10 mouse cellular contexts compared by ENCODE assay signal in the genomic region with DNA sequence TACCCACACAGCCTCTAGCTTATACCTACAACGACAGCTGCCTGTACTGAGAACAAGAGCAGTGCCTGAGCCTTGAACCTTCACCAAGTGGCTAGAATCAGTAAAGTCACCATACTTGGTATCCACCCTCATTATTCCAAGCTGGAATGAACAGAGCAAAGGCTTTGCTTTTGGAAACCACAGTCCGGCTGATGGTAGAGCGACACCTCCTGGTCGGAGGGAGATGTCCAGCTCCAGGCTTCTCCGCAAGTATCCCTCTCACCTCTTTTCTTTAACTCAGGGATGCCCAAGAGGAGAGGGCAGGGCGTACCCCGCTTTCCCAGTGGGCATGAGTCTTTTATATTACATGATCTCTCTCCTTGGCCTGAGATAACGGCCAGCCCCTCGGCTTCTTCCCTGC. TPM values are rescaled to one million over a fixed set of nuclear protein-coding genes. Genes with fewer than 3 reads are reported as not detected.
A peak's percentile ranks its signal among the peaks of the same experiment; 100 is the strongest.
DNase-seq lines count a peak whose midpoint lies in the region; ATAC-seq and TF ChIP-seq lines count a peak whose summit lies in the region.
"Had no signal": no experiment of that assay in that cellular context is flagged by ENCODE, and none has a peak within 500 bp of the region (broad histone marks: within the 10 kb centered on the region; RNA-seq: fewer than 3 reads in every experiment).

No protein-coding gene starts in this region.

- no peak overlapping the region for H3K4me3 ChIP-seq in lung, embryonic 14.5 days (ENCODE audit: low read depth, low read length)
- no peak overlapping the region for H3K4me3 ChIP-seq in olfactory bulb, adult 2 months (ENCODE audit: insufficient read depth, low read depth, low read length)
- H3K4me3 ChIP-seq in hindbrain, embryonic 14.5 days (replicated peaks; ENCODE audit: low read length), result no peak overlapping the region
- H3K4me3 ChIP-seq: erythroblast, embryonic 14.5 days; limb, embryonic 15.5 days had no signal

- H3K4me1 ChIP-seq in lung, embryonic 14.5 days (ENCODE audit: insufficient read depth), result peaks cover 3% of the 10 kb centered on the region; the same call in 1 of the 2 replicates
- H3K4me1 ChIP-seq in olfactory bulb, adult 2 months (ENCODE audit: control insufficient read depth, insufficient read depth, low read length), result peaks cover 20% of the 10 kb centered on the region
- H3K4me1 ChIP-seq in hindbrain, embryonic 14.5 days (replicated peaks; ENCODE audit: control insufficient read depth, insufficient read depth, low read length), result no peaks in the 10 kb centered on the region; the same call in 1 of the 2 replicates

- H3K4me2 ChIP-seq in lung, embryonic 14.5 days, result no peak overlapping the region
- no peak overlapping the region for H3K4me2 ChIP-seq in hindbrain, embryonic 14.5 days (replicated peaks)
- H3K4me2 ChIP-seq: limb, embryonic 15.5 days had no signal

- peak; percentile 67 for TF ChIP-seq CTCF in lung, embryonic 14.5 days (IDR thresholded peaks at IDR 0.05; ENCODE audit: low read depth)
- TF ChIP-seq CTCF in olfactory bulb, adult 2 months (IDR thresholded peaks at IDR 0.05; ENCODE audit: insufficient read depth, low read depth, low read length), result peak; percentile 30; the same call in 1 of the 2 replicates

- H3K27ac ChIP-seq in lung, embryonic 14.5 days (ENCODE audit: low read depth), result no peak overlapping the region
- no peak overlapping the region for H3K27ac ChIP-seq in olfactory bulb, adult 2 months (ENCODE audit: insufficient read depth, low read depth, low read length)
- H3K27ac ChIP-seq in hindbrain, embryonic 14.5 days, result no peak overlapping the region
- H3K27ac ChIP-seq: limb, embryonic 15.5 days had no signal

- H3K9ac ChIP-seq in lung, embryonic 14.5 days, result no peak overlapping the region
- no peak overlapping the region for H3K9ac ChIP-seq in hindbrain, embryonic 14.5 days
- H3K9ac ChIP-seq: limb, embryonic 15.5 days had no signal

- peak; percentile 61 for DNase-seq in gastrocnemius, postnatal 10 days
- no peak for DNase-seq in gastrocnemius, postnatal 36 days
- peak; percentile 65 for DNase-seq in lung, embryonic 14.5 days
- no peak for DNase-seq in lung, adult 18-20 months
- peak; percentile 29 for DNase-seq in embryo, embryonic 10.5 days (ENCODE audit: low spot score)
- no peak for DNase-seq in natural killer cell, adult 2 months (ENCODE audit: low spot score in 2 of 2)
- DNase-seq in hindbrain, embryonic 14.5 days (ENCODE audit: low spot score), result no peak

- intact Hi-C loops in gastrocnemius, postnatal 36 days (cut with DNase I), result loop anchor here (2.0 to 5.0 kb wide), 3 partner anchors 25 to 131 kb away; no protein-coding TSS in a partner anchor

- H3K27me3 ChIP-seq in lung, embryonic 14.5 days (ENCODE audit: insufficient read depth, low read length), result no peaks in the 10 kb centered on the region
- no peaks in the 10 kb centered on the region for H3K27me3 ChIP-seq in hindbrain, embryonic 14.5 days (ENCODE audit: control insufficient read depth, insufficient read depth, low read length)
- H3K27me3 ChIP-seq: limb, embryonic 15.5 days had no signal

- H3K36me3 ChIP-seq in lung, embryonic 14.5 days (ENCODE audit: insufficient read depth), result no peaks in the 10 kb centered on the region
- no peaks in the 10 kb centered on the region for H3K36me3 ChIP-seq in hindbrain, embryonic 14.5 days (replicated peaks; ENCODE audit: control insufficient read depth, insufficient read depth)
- H3K36me3 ChIP-seq: limb, embryonic 15.5 days had no signal

- no peaks in the 10 kb centered on the region for H3K9me3 ChIP-seq in lung, embryonic 14.5 days (ENCODE audit: low read depth, low read length)
- no peaks in the 10 kb centered on the region for H3K9me3 ChIP-seq in hindbrain, embryonic 14.5 days (ENCODE audit: control insufficient read depth, low read length)
- H3K9me3 ChIP-seq: limb, embryonic 15.5 days had no signal

- 53% methylated on average over 9 of the region's 9 CpGs for WGBS in lung, embryonic 14.5 days
- 65% methylated on average over 9 of the region's 9 CpGs for WGBS in olfactory bulb, adult 2 months
- WGBS in hindbrain, embryonic 14.5 days, result 52% methylated on average over 9 of the region's 9 CpGs

- no peak for ATAC-seq in lung, embryonic 14.5 days (ENCODE audit: insufficient read depth)
- no peak for ATAC-seq in hindbrain, embryonic 14.5 days (ENCODE audit: low FRiP score)

- TF ChIP-seq POLR2A in olfactory bulb, adult 2 months (IDR thresholded peaks at IDR 0.05; ENCODE audit: insufficient read depth, low read depth, low read length), result no peak

RNA-seq across cellular contexts. Expression of gene Srarp, which starts 6.1 kb away (rescaled TPM):
- total RNA-seq in gastrocnemius, postnatal 10 days (2021), result not detected
- under 1 TPM; 0.31 to 0.67 TPM for total RNA-seq in gastrocnemius, postnatal 36 days (2021)
- polyA plus RNA-seq in lung, embryonic 14.5 days (2014; fragmentation: Nextera tagmentation; extraction: Ambion mirVana), result not detected in 2 replicates
- not detected in 2 replicates for polyA plus RNA-seq in olfactory bulb, adult 2 months (2012; ENCODE audit: insufficient read depth, insufficient read length, low replicate concordance, missing spikeins)
- polyA plus RNA-seq in hindbrain, embryonic 14.5 days (2014; fragmentation: Nextera tagmentation; extraction: Ambion mirVana), result 0.29 TPM in 1 of 2 replicates, not detected in the other
- polyA plus RNA-seq: erythroblast, embryonic 14.5 days; limb, embryonic 15.5 days had no signal

RNA-seq across cellular contexts. Expression of gene Hspb7, which starts 9.3 kb away (rescaled TPM):
- total RNA-seq in gastrocnemius, postnatal 10 days (2021), result 100 to 1,000 TPM; 200 to 208 TPM
- 100 to 1,000 TPM; 198 to 366 TPM for total RNA-seq in gastrocnemius, postnatal 36 days (2021)
- polyA plus RNA-seq in lung, embryonic 14.5 days (2014; fragmentation: Nextera tagmentation; extraction: Ambion mirVana), result 0.80 and 3.2 TPM in 2 replicates
- not detected in 2 replicates for polyA plus RNA-seq in olfactory bulb, adult 2 months (2012; ENCODE audit: insufficient read depth, insufficient read length, low replicate concordance, missing spikeins)
- 0.16 TPM in 1 of 2 replicates, not detected in the other for polyA plus RNA-seq in hindbrain, embryonic 14.5 days (2014; fragmentation: Nextera tagmentation; extraction: Ambion mirVana)
- polyA plus RNA-seq: erythroblast, embryonic 14.5 days had no signal

RNA-seq across cellular contexts. Expression of gene Clcnkb, which starts 14.0 kb away (rescaled TPM):
- total RNA-seq in gastrocnemius, postnatal 10 days (2021), result under 1 TPM; 0.09 to 0.45 TPM
- under 1 TPM in 1 of 2 experiments, not detected in 1; 0.27 TPM for total RNA-seq in gastrocnemius, postnatal 36 days (2021)
- not detected in 2 replicates for polyA plus RNA-seq in lung, embryonic 14.5 days (2014; fragmentation: Nextera tagmentation; extraction: Ambion mirVana)
- not detected in 2 replicates for polyA plus RNA-seq in olfactory bulb, adult 2 months (2012; ENCODE audit: insufficient read depth, insufficient read length, low replicate concordance, missing spikeins)
- not detected in 2 replicates for polyA plus RNA-seq in hindbrain, embryonic 14.5 days (2014; fragmentation: Nextera tagmentation; extraction: Ambion mirVana)
- polyA plus RNA-seq: erythroblast, embryonic 14.5 days; limb, embryonic 15.5 days had no signal

RNA-seq across cellular contexts. Expression of gene Zbtb17, which starts 14.6 kb away (rescaled TPM):
- total RNA-seq in gastrocnemius, postnatal 10 days (2021), result 10 to 100 TPM; 16.1 to 17.3 TPM
- 10 to 100 TPM; 25.2 to 25.5 TPM for total RNA-seq in gastrocnemius, postnatal 36 days (2021)
- polyA plus RNA-seq in lung, embryonic 14.5 days (2014; fragmentation: Nextera tagmentation; extraction: Ambion mirVana), result 27.2 and 30.6 TPM in 2 replicates
- polyA plus RNA-seq in olfactory bulb, adult 2 months (2012; ENCODE audit: insufficient read depth, insufficient read length, low replicate concordance, missing spikeins), result not detected in 2 replicates
- polyA plus RNA-seq in hindbrain, embryonic 14.5 days (2014; fragmentation: Nextera tagmentation; extraction: Ambion mirVana), result 29.5 and 30.7 TPM in 2 replicates

RNA-seq across cellular contexts. Expression of gene Clcnka, which starts 31.3 kb away (rescaled TPM):
- total RNA-seq in gastrocnemius, postnatal 10 days (2021), result 1 to 10 TPM; 1.2 to 1.3 TPM
- total RNA-seq in gastrocnemius, postnatal 36 days (2021), result under 1 TPM; 0.17 to 0.26 TPM
- polyA plus RNA-seq in lung, embryonic 14.5 days (2014; fragmentation: Nextera tagmentation; extraction: Ambion mirVana), result 0.31 and 0.80 TPM in 2 replicates
- not detected in 2 replicates for polyA plus RNA-seq in olfactory bulb, adult 2 months (2012; ENCODE audit: insufficient read depth, insufficient read length, low replicate concordance, missing spikeins)
- 0.20 and 0.56 TPM in 2 replicates for polyA plus RNA-seq in hindbrain, embryonic 14.5 days (2014; fragmentation: Nextera tagmentation; extraction: Ambion mirVana)
- polyA plus RNA-seq: erythroblast, embryonic 14.5 days had no signal

Comparison
In these comparisons a context has a peak if more than half of its experiments do, and no peak if none do; other contexts are left out.
1. DNase-seq: peak in gastrocnemius, postnatal 10 days (single experiment), lung, embryonic 14.5 days (single experiment) and embryo, embryonic 10.5 days (single experiment); none in gastrocnemius, postnatal 36 days (0 of 2), lung, adult 18-20 months (0 of 2), natural killer cell, adult 2 months (0 of 2) and hindbrain, embryonic 14.5 days (single experiment).